Comparison of ENCODE assay signal across 8 mouse cellular contexts in genomic region chr5:117408216-117408615, GRCm38 (mm10). TPM values are rescaled to one million over a fixed set of nuclear protein-coding genes. Genes with fewer than 3 reads are reported as not detected.
DNase-seq lines count a peak whose midpoint lies in the region; ATAC-seq and TF ChIP-seq lines count a peak whose summit lies in the region.
"Had no signal": no experiment of that assay in that cellular context is flagged by ENCODE, and none has a peak within 500 bp of the region (broad histone marks: within the 10 kb centered on the region; RNA-seq: fewer than 3 reads in every experiment).

No protein-coding gene starts in this region.

- no peaks in the 10 kb centered on the region for H3K4me1 ChIP-seq in intestine, postnatal 0 days (replicated peaks; ENCODE audit: control insufficient read depth, insufficient read depth, low read length)
- H3K4me1 ChIP-seq in intestine, embryonic 16.5 days (ENCODE audit: control insufficient read depth, insufficient read depth, low read length): no peaks in the 10 kb centered on the region
- H3K4me1 ChIP-seq in forebrain, embryonic 15.5 days: peaks cover 2% of the 10 kb centered on the region
- H3K4me1 ChIP-seq: lung, embryonic 15.5 days had no signal

- H3K9ac ChIP-seq in intestine, postnatal 0 days (ENCODE audit: low read depth, low read length): no peak overlapping the region
- H3K9ac ChIP-seq in intestine, embryonic 16.5 days (ENCODE audit: low read depth, low read length): no peak overlapping the region
- no peak overlapping the region for H3K9ac ChIP-seq in forebrain, embryonic 15.5 days (replicated peaks)
- H3K9ac ChIP-seq: lung, embryonic 15.5 days had no signal

- WGBS in intestine, postnatal 0 days: 67% methylated on average over 4 of the region's 4 CpGs
- 65% methylated on average over 4 of the region's 4 CpGs for WGBS in intestine, embryonic 16.5 days
- 75% methylated on average over 4 of the region's 4 CpGs for WGBS in forebrain, embryonic 15.5 days

- H3K27ac ChIP-seq in intestine, postnatal 0 days (ENCODE audit: low read depth, low read length): no peak overlapping the region
- H3K27ac ChIP-seq in intestine, embryonic 16.5 days (ENCODE audit: low read length): no peak overlapping the region
- H3K27ac ChIP-seq in forebrain, embryonic 15.5 days (replicated peaks): no peak overlapping the region
- H3K27ac ChIP-seq: lung, embryonic 15.5 days had no signal

- peak; percentile 72 for TF ChIP-seq CTCF in intestine, postnatal 0 days (IDR thresholded peaks at IDR 0.05; ENCODE audit: low read depth)

- no peak for ATAC-seq in intestine, postnatal 0 days
- ATAC-seq in intestine, embryonic 16.5 days: no peak
- ATAC-seq in forebrain, embryonic 15.5 days (replicated peaks): no peak

- no peaks in the 10 kb centered on the region for H3K27me3 ChIP-seq in intestine, postnatal 0 days (replicated peaks; ENCODE audit: control insufficient read depth, insufficient read depth, low read length)
- H3K27me3 ChIP-seq in intestine, embryonic 16.5 days (replicated peaks; ENCODE audit: control insufficient read depth, insufficient read depth, low read length): peaks cover 8% of the 10 kb centered on the region
- H3K27me3 ChIP-seq in forebrain, embryonic 15.5 days: no peaks in the 10 kb centered on the region

- H3K9me3 ChIP-seq in intestine, postnatal 0 days (ENCODE audit: control insufficient read depth): no peaks in the 10 kb centered on the region
- H3K9me3 ChIP-seq in intestine, embryonic 16.5 days (ENCODE audit: control insufficient read depth, low read length): no peaks in the 10 kb centered on the region
- H3K9me3 ChIP-seq in forebrain, embryonic 15.5 days: no peaks in the 10 kb centered on the region
- H3K9me3 ChIP-seq: lung, embryonic 15.5 days had no signal

- H3K36me3 ChIP-seq in intestine, postnatal 0 days (ENCODE audit: control insufficient read depth, insufficient read depth): no peaks in the 10 kb centered on the region
- no peaks in the 10 kb centered on the region for H3K36me3 ChIP-seq in intestine, embryonic 16.5 days (ENCODE audit: control insufficient read depth, insufficient read depth, low read length)
- no peaks in the 10 kb centered on the region for H3K36me3 ChIP-seq in forebrain, embryonic 15.5 days
- H3K36me3 ChIP-seq: lung, embryonic 15.5 days had no signal

- H3K4me2 ChIP-seq in intestine, postnatal 0 days (replicated peaks; ENCODE audit: low read depth): no peak overlapping the region
- no peak overlapping the region for H3K4me2 ChIP-seq in intestine, embryonic 16.5 days (ENCODE audit: low read depth, low read length)
- no peak overlapping the region for H3K4me2 ChIP-seq in forebrain, embryonic 15.5 days (replicated peaks)
- H3K4me2 ChIP-seq: lung, embryonic 15.5 days had no signal

- DNase-seq in CD8-positive naive resting alpha-beta T cell, adult 2 months (ENCODE audit: low read depth in 2 of 2, low spot score in 2 of 2): peak; percentile 16 to 30
- peak; percentile 26 for DNase-seq in MN1 (ENCODE audit: low spot score)
- DNase-seq in kidney, adult 8-10 months: peak; percentile 54 to 85
- DNase-seq in retina, postnatal 1 day: peak; percentile 60

- no peak overlapping the region for H3K4me3 ChIP-seq in intestine, postnatal 0 days (ENCODE audit: low read depth, low read length)
- no peak overlapping the region for H3K4me3 ChIP-seq in intestine, embryonic 16.5 days (ENCODE audit: low read length)
- no peak overlapping the region for H3K4me3 ChIP-seq in forebrain, embryonic 15.5 days
- H3K4me3 ChIP-seq: lung, embryonic 15.5 days had no signal

RNA-seq across cellular contexts. Expression of gene Ksr2, which starts 5.6 kb away (rescaled TPM):
- 0.12 and 0.24 TPM in 2 replicates for polyA plus RNA-seq in intestine, postnatal 0 days (2015; fragmentation: Nextera tagmentation; extraction: Ambion mirVana)
- 0.20 and 0.28 TPM in 2 replicates for polyA plus RNA-seq in intestine, embryonic 16.5 days (2015; fragmentation: Nextera tagmentation; extraction: Ambion mirVana)
- 4.5 and 5.5 TPM in 2 replicates for polyA plus RNA-seq in forebrain, embryonic 15.5 days (2015; fragmentation: Nextera tagmentation; extraction: Ambion mirVana)

RNA-seq across cellular contexts. Expression of gene Rfc5, which starts 19.4 kb away (rescaled TPM):
- polyA plus RNA-seq in intestine, postnatal 0 days (2015; fragmentation: Nextera tagmentation; extraction: Ambion mirVana): 29.1 and 29.9 TPM in 2 replicates
- polyA plus RNA-seq in intestine, embryonic 16.5 days (2015; fragmentation: Nextera tagmentation; extraction: Ambion mirVana): 99.9 and 101 TPM in 2 replicates
- polyA plus RNA-seq in forebrain, embryonic 15.5 days (2015; fragmentation: Nextera tagmentation; extraction: Ambion mirVana): 54.5 and 59.3 TPM in 2 replicates

RNA-seq across cellular contexts. Expression of gene Wsb2, which starts 51.1 kb away (rescaled TPM):
- 125 and 130 TPM in 2 replicates for polyA plus RNA-seq in intestine, postnatal 0 days (2015; fragmentation: Nextera tagmentation; extraction: Ambion mirVana)
- polyA plus RNA-seq in intestine, embryonic 16.5 days (2015; fragmentation: Nextera tagmentation; extraction: Ambion mirVana): 43.9 and 63.3 TPM in 2 replicates
- 196 and 213 TPM in 2 replicates for polyA plus RNA-seq in forebrain, embryonic 15.5 days (2015; fragmentation: Nextera tagmentation; extraction: Ambion mirVana)
